Mouse (Mus musculus) liver, postnatal 0 days (tissue): ENCODE results near the gene Plxnc1.

Experiments
- CTCF ChIP-seq: sonication (generic); IDR thresholded peaks from 2 replicates; pipeline ENCODE4 v1.5.1; 2016; ENCODE audit warnings: antibody characterized with exemption, low read depth
- EP300 ChIP-seq: IDR thresholded peaks from 2 replicates; pipeline ENCODE4 v1.6.1; 2016; ENCODE audit warnings: antibody characterized with exemption, low read depth, mild to moderate bottlenecking

DNA sequence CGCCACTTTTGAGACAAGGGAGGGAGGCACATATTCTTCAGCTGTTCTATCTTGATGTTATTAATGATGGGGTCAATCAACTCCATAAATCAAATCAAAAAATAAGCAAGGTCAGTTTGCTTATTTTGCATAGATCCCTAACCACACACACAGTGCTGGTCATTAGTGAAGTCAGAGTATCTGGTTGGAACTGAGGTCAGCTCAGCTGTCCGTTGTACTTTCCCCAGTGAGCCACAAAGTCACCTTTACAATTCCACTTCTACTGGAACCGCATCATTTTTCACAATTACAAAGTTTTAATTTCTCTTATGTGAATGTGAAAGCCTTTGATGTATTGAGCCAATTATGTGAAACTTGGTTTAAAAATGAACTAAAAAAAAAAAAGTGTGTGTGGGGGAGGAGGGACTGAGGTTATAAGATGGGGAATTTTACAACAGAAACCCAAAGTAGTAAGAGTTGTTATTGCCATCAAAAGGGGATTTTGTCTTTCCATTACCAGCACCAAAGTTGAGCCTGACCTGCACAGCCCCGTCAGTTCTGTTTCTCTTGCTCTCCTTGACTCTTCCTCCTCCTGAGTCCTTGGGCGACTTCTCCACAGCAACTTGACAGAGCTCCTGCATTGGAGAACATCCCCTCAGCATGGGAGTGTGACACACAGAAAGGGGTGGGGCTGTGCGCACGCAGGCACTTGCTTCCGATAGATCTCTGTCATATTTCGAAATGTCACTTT, 80.3 kb downstream of the Plxnc1 start:
- TF ChIP-seq EP300 (no peak), CTCF (no peak)
